Mouse (Mus musculus): ENCODE data around the gene Gnat3. TPM values are rescaled to one million over a fixed set of nuclear protein-coding genes. Genes with fewer than 3 reads are reported as not detected.
A peak's percentile ranks its signal among the peaks of the same experiment; 100 is the strongest.

Gnat3 gene
- polyA plus RNA-seq, 1 experiment from 2014 or later, result not detected

DNA sequence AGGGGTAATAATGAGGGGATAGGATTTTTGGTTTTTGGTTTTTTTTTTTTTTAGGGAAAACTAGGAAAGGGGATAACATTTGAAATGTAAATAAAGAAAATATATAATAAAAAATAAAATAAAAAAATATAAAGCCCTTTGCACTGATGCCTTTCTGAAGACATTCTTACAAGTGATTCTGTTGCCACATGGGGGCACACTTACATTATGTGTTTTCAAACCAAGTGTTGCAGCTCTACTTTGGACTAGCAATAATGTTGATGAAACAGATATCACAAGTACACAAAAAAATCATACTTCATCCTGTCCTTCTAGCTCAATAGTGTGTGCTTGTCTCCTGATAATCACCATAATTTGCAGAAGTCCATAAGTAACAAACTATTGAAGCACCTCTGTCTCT is 61.0 kb downstream of the Gnat3 start:
- no peak overlapping the region for H3K4me2 ChIP-seq (ENCODE audit: low read depth, low read length)
- H3K27me3 ChIP-seq (ENCODE audit: control insufficient read depth, insufficient read depth, low read depth, low read length), result no peaks in the 10 kb centered on the region

DNA sequence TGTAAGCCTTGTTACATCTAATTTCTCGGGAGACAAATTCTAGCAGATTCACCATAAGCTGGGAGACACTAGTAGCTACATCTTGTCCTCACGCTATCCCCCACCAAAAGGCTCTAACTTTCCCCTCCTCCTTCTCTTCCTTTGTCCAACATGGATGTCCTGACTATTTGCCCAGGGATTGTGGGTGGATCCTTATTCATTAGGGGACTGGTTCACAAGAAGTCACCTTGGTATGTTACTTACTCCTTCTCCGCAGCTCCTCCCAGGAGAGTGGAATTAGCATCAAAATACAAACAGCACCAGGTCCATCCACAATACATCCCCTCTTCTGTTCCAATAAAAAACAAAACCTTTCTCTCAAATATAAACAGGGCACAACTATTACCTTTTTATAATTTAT is 65.2 kb downstream of the Gnat3 start:
- Histone ChIP-seq H3K4me1 (replicated peaks; ENCODE audit: control insufficient read depth, insufficient read depth, low read length) (no peaks in the 10 kb centered on the region), H3K36me3 (ENCODE audit: control insufficient read depth, insufficient read depth, low read length) (no peaks in the 10 kb centered on the region), H3K27ac (ENCODE audit: low read length) (no peak overlapping the region), H3K4me2 (ENCODE audit: low read depth, low read length) (no peak overlapping the region), H3K9me3 (ENCODE audit: control insufficient read depth, low read length) (no peaks in the 10 kb centered on the region), H3K27me3 (ENCODE audit: control insufficient read depth, insufficient read depth, low read depth, low read length) (no peaks in the 10 kb centered on the region), H3K4me3 (ENCODE audit: low read length) (no peak overlapping the region), H3K9ac (ENCODE audit: low read length) (no peak overlapping the region)
- ATAC-seq (ENCODE audit: low read depth), result no peak
- 92% methylated on average over 3 of the region's 3 CpGs for WGBS

More for the DNA sequence above, 61.0 kb downstream of the Gnat3 start:
- Histone ChIP-seq H3K27ac (ENCODE audit: low read length) (no peak overlapping the region), H3K4me1 (replicated peaks; ENCODE audit: control insufficient read depth, insufficient read depth, low read length) (no peaks in the 10 kb centered on the region), H3K4me3 (ENCODE audit: low read length) (no peak overlapping the region), H3K36me3 (ENCODE audit: control insufficient read depth, insufficient read depth, low read length) (no peaks in the 10 kb centered on the region), H3K9me3 (ENCODE audit: control insufficient read depth, low read length) (no peaks in the 10 kb centered on the region), H3K9ac (ENCODE audit: low read length) (no peak overlapping the region)
- ATAC-seq (ENCODE audit: low read depth), result no peak

DNA sequence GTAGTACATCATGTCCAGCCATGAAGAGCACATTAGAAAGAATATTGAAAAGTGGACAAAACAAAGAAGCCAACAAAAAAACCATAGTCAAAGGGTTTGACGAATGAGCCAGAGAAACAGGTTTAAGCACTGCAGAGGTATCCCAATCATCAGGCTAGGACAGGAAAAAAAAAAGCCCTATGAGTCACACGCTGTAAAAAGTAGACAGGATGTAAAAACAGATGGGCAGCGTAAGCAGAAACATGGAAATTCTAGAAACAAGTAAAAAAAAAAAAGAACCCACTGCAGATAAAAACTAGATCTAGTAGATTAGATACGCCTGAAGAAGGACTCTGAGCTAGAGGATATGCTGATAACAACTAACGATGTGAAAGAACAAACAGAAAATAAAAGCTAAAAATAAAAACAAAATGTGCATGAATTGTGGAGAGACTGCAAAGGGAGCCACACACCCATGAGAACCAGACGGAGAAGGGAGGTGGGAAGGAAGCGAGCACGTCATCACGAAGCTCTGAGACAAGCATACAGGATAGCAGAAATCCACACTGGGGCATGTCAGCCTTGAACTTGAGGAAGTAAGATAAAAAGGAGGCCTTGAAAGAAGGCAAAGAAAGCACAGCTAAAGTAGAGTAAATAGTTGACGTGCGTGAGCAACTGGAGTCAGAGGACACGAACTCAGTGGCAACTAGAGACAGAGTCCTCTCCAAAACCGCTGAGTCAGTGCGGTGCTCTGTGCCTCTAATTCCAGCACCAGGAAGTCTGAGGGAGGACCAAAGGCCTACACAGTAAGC is 73.7 kb downstream of the Gnat3 start:
- Histone ChIP-seq H3K4me3 (ENCODE audit: low read length) (no peak overlapping the region), H3K27me3 (ENCODE audit: control insufficient read depth, insufficient read depth, low read depth, low read length) (no peaks in the 10 kb centered on the region), H3K36me3 (ENCODE audit: control insufficient read depth, insufficient read depth, low read length) (no peaks in the 10 kb centered on the region), H3K4me1 (replicated peaks; ENCODE audit: control insufficient read depth, insufficient read depth, low read length) (no peaks in the 10 kb centered on the region), H3K9ac (ENCODE audit: low read length) (no peak overlapping the region), H3K4me2 (ENCODE audit: low read depth, low read length) (no peak overlapping the region), H3K9me3 (ENCODE audit: control insufficient read depth, low read length) (no peaks in the 10 kb centered on the region; the same call in 1 of the 2 replicates), H3K27ac (ENCODE audit: low read length) (no peak overlapping the region)
- ATAC-seq (ENCODE audit: low read depth), result no peak
- 69% methylated on average over 14 of the region's 14 CpGs for WGBS

DNA sequence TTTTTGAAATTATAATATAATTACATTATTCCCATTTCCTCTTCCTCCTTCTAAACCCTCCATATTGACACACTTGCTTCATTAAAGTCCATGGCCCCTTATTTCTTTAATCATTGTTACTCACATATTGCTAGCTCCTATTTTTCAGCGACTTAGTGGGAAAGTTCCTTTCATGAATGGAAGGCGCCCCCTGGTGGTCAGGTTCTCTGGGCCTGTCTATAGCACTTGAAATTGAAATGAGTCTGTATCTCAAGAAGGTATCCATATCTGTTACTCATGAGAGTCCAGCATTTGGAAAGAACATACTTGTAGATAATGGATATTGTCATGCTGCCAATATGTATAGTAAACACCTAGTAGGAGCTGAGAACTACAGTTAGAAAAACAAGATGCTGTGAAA is 80.7 kb downstream of the Gnat3 start:
- no peaks in the 10 kb centered on the region for H3K36me3 ChIP-seq (ENCODE audit: control insufficient read depth, insufficient read depth, low read length)
- 5% methylated on average over 2 of the region's 2 CpGs for WGBS
- ATAC-seq (ENCODE audit: low read depth), result peak; percentile 41; the same call in 1 of the 2 replicates
- H3K9me3 ChIP-seq (ENCODE audit: control insufficient read depth, low read length), result no peaks in the 10 kb centered on the region
- H3K4me3 ChIP-seq (ENCODE audit: low read length), result no peak overlapping the region
- no peaks in the 10 kb centered on the region for H3K27me3 ChIP-seq (ENCODE audit: control insufficient read depth, insufficient read depth, low read depth, low read length)
- no peak overlapping the region for H3K9ac ChIP-seq (ENCODE audit: low read length)
- H3K4me1 ChIP-seq (replicated peaks; ENCODE audit: control insufficient read depth, insufficient read depth, low read length), result no peaks in the 10 kb centered on the region
- no peak overlapping the region for H3K27ac ChIP-seq (ENCODE audit: low read length)
- H3K4me2 ChIP-seq (ENCODE audit: low read depth, low read length), result no peak overlapping the region

DNA sequence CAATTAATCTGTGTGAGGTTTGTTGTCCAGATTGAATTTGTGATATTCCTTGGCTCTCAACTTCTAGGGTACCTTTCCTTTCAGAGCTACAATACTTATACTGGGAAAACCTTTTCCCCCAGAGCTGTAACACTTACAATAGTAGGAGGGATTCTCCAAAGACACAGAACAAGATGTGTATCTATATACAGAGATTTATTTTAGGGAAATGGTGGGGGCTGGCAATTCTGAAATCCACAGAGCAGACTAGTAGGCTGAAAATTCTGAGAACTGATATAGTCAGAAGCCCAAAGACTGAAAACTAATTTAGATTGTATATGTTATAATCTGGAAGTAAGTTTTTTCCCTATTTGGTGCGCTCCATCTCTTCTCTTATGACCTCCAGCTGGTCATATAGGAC is 86.5 kb downstream of the Gnat3 start:
- H3K4me2 ChIP-seq (ENCODE audit: low read depth, low read length), result no peak overlapping the region
- no peaks in the 10 kb centered on the region for H3K36me3 ChIP-seq (ENCODE audit: control insufficient read depth, insufficient read depth, low read length)
- H3K9me3 ChIP-seq (ENCODE audit: control insufficient read depth, low read length), result no peaks in the 10 kb centered on the region
- ATAC-seq (ENCODE audit: low read depth), result no peak
- WGBS, result 89% methylated on average over 1 of the region's 1 CpGs
- no peaks in the 10 kb centered on the region for H3K4me1 ChIP-seq (replicated peaks; ENCODE audit: control insufficient read depth, insufficient read depth, low read length)
- no peak overlapping the region for H3K9ac ChIP-seq (ENCODE audit: low read length)
- H3K27me3 ChIP-seq (ENCODE audit: control insufficient read depth, insufficient read depth, low read depth, low read length), result no peaks in the 10 kb centered on the region
- H3K4me3 ChIP-seq (ENCODE audit: low read length), result no peak overlapping the region
- no peak overlapping the region for H3K27ac ChIP-seq (ENCODE audit: low read length)

DNA sequence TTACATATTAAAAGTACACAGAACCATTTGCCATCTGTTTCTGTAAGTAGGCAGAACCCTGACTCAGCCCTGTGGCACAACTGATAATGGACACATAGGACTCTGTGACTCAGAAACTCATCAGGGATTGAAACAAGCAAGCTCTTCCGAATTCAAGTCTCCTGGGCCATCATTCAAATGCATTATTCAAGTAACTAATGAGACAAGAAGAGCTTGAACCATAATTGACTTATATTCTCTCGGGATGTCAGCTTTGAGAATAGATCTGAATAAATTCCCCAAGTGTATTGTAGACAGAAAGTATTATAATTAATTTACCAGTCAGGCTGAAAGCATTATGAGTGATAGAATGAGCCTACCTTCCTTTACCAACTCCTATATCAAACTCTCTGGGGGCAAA is 93.0 kb downstream of the Gnat3 start:
- no peak overlapping the region for H3K9ac ChIP-seq (ENCODE audit: low read length)
- 77% methylated on average over 2 of the region's 2 CpGs for WGBS

More for the DNA sequence above, 93.0 kb downstream of the Gnat3 start:
- Histone ChIP-seq H3K36me3 (ENCODE audit: control insufficient read depth, insufficient read depth, low read length) (no peaks in the 10 kb centered on the region), H3K4me3 (ENCODE audit: low read length) (no peak overlapping the region), H3K27me3 (ENCODE audit: control insufficient read depth, insufficient read depth, low read depth, low read length) (no peaks in the 10 kb centered on the region), H3K4me2 (ENCODE audit: low read depth, low read length) (no peak overlapping the region), H3K9me3 (ENCODE audit: control insufficient read depth, low read length) (no peaks in the 10 kb centered on the region), H3K27ac (ENCODE audit: low read length) (no peak overlapping the region), H3K4me1 (replicated peaks; ENCODE audit: control insufficient read depth, insufficient read depth, low read length) (no peaks in the 10 kb centered on the region)
- no peak for ATAC-seq (ENCODE audit: low read depth)

Other genes with a start within 250 kb of the Gnat3 start
- 40.7 and 53.8 TPM in 2 replicates for gene Cd36, start 73.7 kb upstream of the Gnat3 start, polyA plus RNA-seq (2015; fragmentation: Nextera tagmentation; extraction: Ambion mirVana)

All from lung, embryonic 16.5 days (tissue).